Mouse (Mus musculus) spleen, adult 2 months (tissue): ENCODE data around the gene Zfp472. TPM values are rescaled to one million over a fixed set of nuclear protein-coding genes. Genes with fewer than 3 reads are reported as not detected.

ENCODE experiments used
- DNase-seq, 2 experiments: peaks; one replicate each; pipeline versions ENCODE4 v3.0.0 to v3.0.0-alpha.2; 2012 to 2021; ENCODE audit warnings: low spot score in 2 of 2, low read depth in 1 of 2
- H3K27ac ChIP-seq: fragments of 200-500 bp; 2 replicates; pipeline ENCODE4 v1.5.1; 2012; ENCODE audit warnings: low read length, inconsistent platforms; ENCODE audit not compliant: insufficient read depth
- H3K27me3 ChIP-seq: fragments of 200-500 bp; 2 replicates; pipeline ENCODE4 v1.6.1; 2012; ENCODE audit warnings: mild to moderate bottlenecking, moderate library complexity, low read length, inconsistent platforms; ENCODE audit not compliant: control insufficient read depth, insufficient read depth
- H3K36me3 ChIP-seq: fragments of 200-500 bp; 2 replicates; pipeline ENCODE4 v1.6.1; 2012; ENCODE audit warnings: mild to moderate bottlenecking, low read length, inconsistent platforms; ENCODE audit not compliant: control insufficient read depth, insufficient read depth
- H3K4me1 ChIP-seq: fragments of 200-500 bp; 2 replicates; pipeline ENCODE4 v1.6.1; 2011; ENCODE audit warnings: inconsistent platforms; ENCODE audit not compliant: control insufficient read depth, insufficient read depth, insufficient read length
- H3K4me3 ChIP-seq: fragments of 200-500 bp; 2 replicates; pipeline ENCODE4 v1.5.1; 2011; ENCODE audit warnings: mild to moderate bottlenecking, inconsistent platforms; ENCODE audit not compliant: insufficient read depth, insufficient read length; ENCODE audit errors: extremely low read depth
- CTCF ChIP-seq: fragments of 200-500 bp; IDR thresholded peaks from 2 replicates; pipeline ENCODE4 v1.5.1; 2011; ENCODE audit warnings: mild to moderate bottlenecking, inconsistent platforms; ENCODE audit not compliant: insufficient read depth, insufficient read length, insufficient replicate concordance; ENCODE audit errors: extremely low read depth
- POLR2A ChIP-seq: fragments of 200-500 bp; IDR thresholded peaks from 2 replicates; pipeline ENCODE4 v1.6.1; 2011; ENCODE audit warnings: low read depth, low read length, inconsistent platforms
- WGBS: fragments of 180-500 bp; shearing (Covaris S2); methylation state at CpG from one replicate; pipeline ENCODE4 v1.1.7; 2018; 5-methylcytosine and 5-hydroxymethylcytosine counted together
- polyA plus RNA-seq: library from polyadenylated mRNA; depleted of rRNA; stranded (reverse); fragments of >200 nt; gene quantifications from 2 replicates; pipeline ENCODE4 v1.2.3, GENCODE M21; 2012; rRNA removed

Zfp472 gene
- 0.54 and 0.81 TPM in 2 replicates for polyA plus RNA-seq

GRCm38 (mm10) chr17:32965623-32966290 is at the start of gene Zfp472:
TSS of gene Zfp472 (plus strand) at chr17:32965814.
- Histone ChIP-seq H3K27ac (peak within 1 kb of the TSS; percentile 49), H3K27me3 (no peaks in the 10 kb centered on the region), H3K4me1 (peaks cover 9% of the 10 kb centered on the region; the same call in 1 of the 2 replicates), H3K4me3 (peak within 1 kb of the TSS; percentile 82), H3K36me3 (no peaks in the 10 kb centered on the region)
- TF ChIP-seq CTCF = no peak
- TF ChIP-seq POLR2A = peak; percentile 27; the same call in 1 of the 2 replicates
- peak; percentile 83 to 85 for DNase-seq
- under 1% methylated on average over 33 of the region's 33 CpGs for WGBS

- no peak overlapping the region for H3K4me3 ChIP-seq
Observed at GRCm38 (mm10) chr17:32916075-32916474, 49.5 kb upstream of the Zfp472 start.

GRCm38 (mm10) chr17:32917131-32917530 is 48.5 kb upstream of the Zfp472 start, which contains the start of gene Cyp4f14:
TSS of gene Cyp4f14 (minus strand) at chr17:32917342.
- H3K36me3 ChIP-seq = no peaks in the 10 kb centered on the region
- DNase-seq = no peak
- no peaks in the 10 kb centered on the region for H3K4me1 ChIP-seq
- TF ChIP-seq POLR2A (no peak), CTCF (no peak)
- 78% methylated on average over 2 of the region's 2 CpGs for WGBS
- H3K27ac ChIP-seq = no peak within 1 kb of the TSS
- no peak within 1 kb of the TSS for H3K4me3 ChIP-seq
- peaks cover 2% of the 10 kb centered on the region for H3K27me3 ChIP-seq

More at GRCm38 (mm10) chr17:32916075-32916474, 49.5 kb upstream of the Zfp472 start:
- Histone ChIP-seq H3K4me1 (no peaks in the 10 kb centered on the region), H3K36me3 (no peaks in the 10 kb centered on the region), H3K27me3 (peaks cover 2% of the 10 kb centered on the region), H3K27ac (no peak overlapping the region)
- 46% methylated on average over 1 of the region's 1 CpGs for WGBS
- TF ChIP-seq POLR2A = no peak
- no peak for TF ChIP-seq CTCF
- no peak for DNase-seq

GRCm38 (mm10) chr17:32919123-32919522 is 46.5 kb upstream of the Zfp472 start:
- Histone ChIP-seq H3K4me3 (no peak overlapping the region), H3K36me3 (no peaks in the 10 kb centered on the region), H3K4me1 (no peaks in the 10 kb centered on the region), H3K27me3 (peaks cover 2% of the 10 kb centered on the region), H3K27ac (no peak overlapping the region)
- WGBS = 60% methylated on average over 2 of the region's 2 CpGs
- TF ChIP-seq POLR2A (no peak), CTCF (no peak)
- no peak for DNase-seq

- Histone ChIP-seq H3K27me3 (peaks cover 2% of the 10 kb centered on the region), H3K4me1 (no peaks in the 10 kb centered on the region; the same call in 1 of the 2 replicates), H3K36me3 (no peaks in the 10 kb centered on the region), H3K4me3 (no peak overlapping the region), H3K27ac (no peak overlapping the region)
- no peak for TF ChIP-seq POLR2A
- TF ChIP-seq CTCF = no peak
- DNase-seq = no peak
- WGBS = 83% methylated on average over 1 of the region's 1 CpGs
Observed at GRCm38 (mm10) chr17:32923681-32924080, 41.9 kb upstream of the Zfp472 start.

GRCm38 (mm10) chr17:32924658-32925312 is 40.8 kb upstream of the Zfp472 start:
- Histone ChIP-seq H3K4me3 (peak overlapping the region; percentile 65; the same call in 1 of the 2 replicates), H3K4me1 (no peaks in the 10 kb centered on the region; the same call in 1 of the 2 replicates), H3K27ac (peak overlapping the region; percentile 67), H3K36me3 (no peaks in the 10 kb centered on the region), H3K27me3 (no peaks in the 10 kb centered on the region; the same call in 1 of the 2 replicates)
- 24% methylated on average over 32 of the region's 32 CpGs for WGBS
- TF ChIP-seq CTCF (no peak), POLR2A (peak; percentile 64)
- peak; percentile 49 to 59 for DNase-seq

GRCm38 (mm10) chr17:32927803-32928202 is 37.8 kb upstream of the Zfp472 start:
- TF ChIP-seq POLR2A = no peak
- TF ChIP-seq CTCF = no peak

More at GRCm38 (mm10) chr17:32927803-32928202, 37.8 kb upstream of the Zfp472 start:
- Histone ChIP-seq H3K36me3 (no peaks in the 10 kb centered on the region), H3K27ac (no peak overlapping the region), H3K4me1 (no peaks in the 10 kb centered on the region; the same call in 1 of the 2 replicates), H3K4me3 (no peak overlapping the region), H3K27me3 (no peaks in the 10 kb centered on the region)
- 89% methylated on average over 5 of the region's 5 CpGs for WGBS
- no peak for DNase-seq
